Mouse (Mus musculus) megakaryocyte progenitor cell, adult 5-6 weeks (primary cell): ENCODE measurements around the gene Tenm4. TPM values are rescaled to one million over a fixed set of nuclear protein-coding genes. Genes with fewer than 3 reads are reported as not detected.
A peak's percentile ranks its signal among the peaks of the same experiment; 100 is the strongest.

Source experiments
- ATAC-seq: replicated peaks from 2 replicates; pipeline ENCODE4 v1.8.0; 2016; ENCODE audit warnings: mild to moderate bottlenecking, moderate TSS enrichment, inconsistent platforms; ENCODE audit not compliant: poor library complexity
- total RNA-seq, 2 experiments: library from RNA; stranded (forward) in 1 of 2; stranded (reverse) in 1 of 2; fragments of 157-497, 149-512 nt in 1 of 2; fragments of 200-1000 nt in 1 of 2; gene quantifications; 2 replicates each; pipeline versions ENCODE4 v1.2.3 to v1.2.4; 2015 to 2017

Gene Tenm4
- total RNA-seq, 2 experiments from 2014 or later: not detected

DNA sequence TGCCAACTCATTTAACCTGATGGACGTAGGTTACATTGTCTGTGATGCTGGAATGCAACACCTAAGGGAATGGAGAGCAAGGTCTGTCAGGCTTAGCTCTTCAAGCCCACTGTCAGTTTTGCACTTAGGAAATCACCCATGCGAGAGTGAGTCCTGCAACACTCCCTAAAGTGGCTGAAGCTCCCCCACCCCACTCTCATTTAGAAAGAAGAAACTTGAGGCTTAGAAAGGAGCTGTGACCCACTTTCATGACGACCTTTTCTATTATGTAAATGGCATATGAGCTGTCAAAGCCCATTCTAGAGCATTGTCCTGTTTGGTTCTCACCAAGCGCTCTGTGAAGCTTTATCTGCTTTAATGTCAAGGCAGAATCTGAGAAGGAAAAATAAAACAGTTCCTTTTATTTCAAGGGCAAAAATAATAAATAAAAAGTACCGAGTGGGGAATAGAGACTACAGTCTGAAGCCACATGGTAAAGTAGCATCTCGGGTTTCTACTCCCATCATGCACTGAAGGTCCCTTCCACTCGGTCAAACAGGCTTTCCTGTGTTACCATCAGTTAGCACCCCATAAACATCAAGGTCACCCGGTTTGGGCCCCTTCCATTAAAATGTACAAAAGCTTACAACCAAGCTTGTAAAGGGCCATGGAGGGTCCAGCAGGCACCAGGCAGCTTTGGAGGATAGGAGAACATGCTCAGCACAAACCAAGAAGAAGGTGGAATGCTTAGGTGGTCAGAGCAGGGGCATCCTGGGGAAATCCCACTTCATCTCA lies 621.6 kb downstream of the Tenm4 start:
- no peak for ATAC-seq

DNA sequence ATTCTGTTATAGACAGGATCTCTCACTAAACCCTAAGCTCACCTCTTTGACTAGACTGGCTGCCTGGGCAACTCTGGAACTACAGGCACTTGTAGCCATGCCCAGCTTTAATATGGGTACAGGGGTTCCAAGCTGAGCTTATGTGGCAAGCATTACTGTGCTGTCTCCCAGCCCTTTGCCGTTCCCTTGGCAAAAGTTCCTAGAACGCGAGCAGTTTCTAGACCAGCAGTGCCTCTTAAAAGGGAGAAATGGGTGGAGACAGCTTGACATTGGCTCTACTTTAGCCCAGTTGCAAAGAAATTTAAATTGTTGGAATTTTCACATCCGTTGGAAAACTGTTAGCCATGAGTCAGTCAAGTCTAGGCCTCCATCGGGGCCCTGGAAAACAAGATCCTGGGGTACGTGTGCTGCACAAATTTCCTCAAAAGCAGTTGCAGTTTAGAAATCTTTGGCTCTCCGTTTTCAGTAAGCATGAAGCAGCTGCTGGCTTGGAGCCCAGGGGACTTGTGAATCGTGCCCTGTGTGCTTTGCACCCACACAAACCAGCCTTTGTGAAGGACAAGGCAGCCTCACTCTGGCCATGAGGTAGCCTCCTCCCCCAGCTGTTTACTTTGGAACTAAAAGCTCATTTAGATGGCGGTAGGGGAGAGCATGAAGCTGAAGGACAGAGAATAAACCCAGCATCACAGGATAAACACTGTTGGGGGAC lies 625.1 kb downstream of the Tenm4 start:
- no peak for ATAC-seq

DNA sequence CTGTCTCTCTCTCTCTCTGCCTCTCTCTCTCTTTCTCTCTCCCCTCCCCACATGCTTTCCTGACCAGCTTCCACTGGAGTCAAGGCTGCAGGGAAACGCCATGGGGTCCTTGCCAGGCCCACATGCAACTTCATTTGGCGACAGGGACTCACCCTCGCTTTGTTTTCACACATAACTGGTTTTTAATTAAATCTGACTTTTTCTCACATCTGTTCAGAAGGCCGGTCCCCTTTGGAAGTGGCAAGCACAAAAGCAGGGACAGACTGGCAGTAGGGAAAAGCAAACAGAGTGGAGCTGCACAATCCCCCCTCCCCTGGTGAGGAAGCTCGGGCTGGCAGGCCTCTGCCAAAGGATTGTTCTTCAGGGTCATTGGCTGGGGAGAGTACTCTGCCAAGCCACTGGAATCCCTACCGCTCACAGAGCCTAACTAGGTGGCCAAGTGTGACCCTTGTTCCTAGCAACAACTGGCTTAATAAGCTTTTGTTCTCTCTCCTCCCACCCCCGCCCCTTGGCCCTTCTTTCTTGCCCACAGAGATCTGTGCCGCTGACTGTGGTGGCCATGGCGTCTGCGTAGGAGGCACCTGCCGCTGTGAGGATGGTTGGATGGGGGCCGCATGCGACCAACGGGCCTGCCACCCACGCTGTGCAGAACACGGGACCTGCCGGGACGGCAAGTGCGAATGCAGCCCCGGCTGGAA lies 625.9 kb downstream of the Tenm4 start:
- no peak for ATAC-seq

DNA sequence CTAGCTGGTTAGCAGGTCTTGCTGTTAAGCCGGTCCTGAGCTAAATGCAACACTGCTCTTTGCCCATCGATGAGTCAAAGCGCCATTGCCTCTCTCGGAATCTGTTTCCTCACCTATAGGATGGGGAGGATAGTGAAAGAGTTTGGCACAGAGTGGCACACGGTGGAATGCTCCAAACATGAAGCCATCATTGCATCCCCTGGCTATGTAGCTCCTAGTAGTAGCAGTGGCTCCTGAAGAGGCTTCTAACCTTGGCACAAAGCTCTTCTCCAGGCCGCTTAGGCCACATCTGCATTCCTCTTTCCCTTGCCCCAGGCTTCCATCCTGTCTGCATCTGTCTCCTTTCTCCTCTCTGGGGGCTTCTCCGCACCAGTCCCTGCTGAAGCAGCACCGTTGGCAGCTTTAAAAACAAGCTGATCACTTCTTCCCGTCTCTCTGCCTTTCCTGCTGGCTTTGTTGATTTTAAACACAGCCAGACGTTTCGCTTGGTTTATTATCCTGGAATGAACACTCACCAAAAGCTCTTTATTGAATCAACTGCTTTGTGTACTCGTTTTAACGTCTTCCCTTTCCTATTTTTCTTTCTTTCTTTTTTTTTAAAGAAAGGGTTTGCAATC lies 626.8 kb downstream of the Tenm4 start:
- ATAC-seq: no peak

DNA sequence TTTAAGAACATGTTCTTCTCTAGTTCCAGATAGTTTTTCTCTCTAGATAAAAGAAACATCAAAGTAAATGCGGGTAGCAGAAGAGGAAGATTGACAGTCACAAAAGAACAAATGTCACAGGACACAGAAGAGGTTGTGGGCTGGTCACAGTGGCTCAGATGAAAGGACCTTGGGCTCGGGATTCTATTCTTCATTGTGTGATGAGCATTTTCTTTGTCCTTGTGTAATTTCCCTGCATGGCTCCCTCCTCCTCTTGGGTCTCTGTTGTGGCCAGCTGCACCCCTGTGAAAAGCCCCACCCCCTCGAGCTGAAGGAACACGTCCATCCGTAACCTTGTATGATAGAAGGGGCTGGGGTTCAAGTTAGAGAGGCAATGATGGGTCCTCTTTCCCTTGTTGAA lies 628.8 kb downstream of the Tenm4 start:
- no peak for ATAC-seq

DNA sequence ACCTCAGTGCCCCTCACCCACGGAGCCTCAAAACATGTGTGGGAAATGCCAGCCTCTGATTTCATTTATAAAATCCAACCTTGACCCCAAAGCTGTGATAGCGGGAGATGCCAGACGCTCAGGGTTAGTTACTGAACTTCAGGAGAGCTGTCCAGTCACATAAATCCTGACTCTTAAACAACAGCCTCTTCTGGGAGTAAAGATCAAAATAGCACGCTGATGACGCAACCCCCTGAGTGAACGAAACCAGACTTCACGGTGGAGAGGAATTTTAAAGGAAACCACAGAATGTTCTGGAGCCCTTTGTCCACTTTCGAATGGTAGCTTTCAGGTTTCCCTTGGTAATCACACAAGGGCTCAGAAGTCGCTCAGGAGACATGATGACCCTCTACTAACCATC lies 630.3 kb downstream of the Tenm4 start:
- peak; percentile 56 for ATAC-seq

DNA sequence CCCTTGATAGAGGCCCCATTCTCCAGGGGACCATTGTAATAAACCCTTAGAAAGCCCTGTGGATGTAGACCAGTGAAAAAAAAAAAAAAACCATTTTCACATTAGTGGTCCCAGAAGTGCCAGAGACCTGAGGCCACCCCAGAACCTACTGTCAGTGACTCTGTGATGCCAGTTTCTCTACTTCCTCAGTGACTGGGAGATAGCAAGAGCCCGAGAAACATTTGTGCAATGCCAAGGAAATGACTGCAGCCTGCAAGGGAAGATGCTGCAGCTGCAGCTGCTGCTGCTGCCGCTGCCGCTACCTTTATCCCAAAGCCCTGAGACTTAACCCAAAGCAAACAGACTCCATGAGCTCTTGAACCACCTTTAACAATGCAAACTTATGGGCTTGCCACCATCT lies 631.2 kb downstream of the Tenm4 start:
- ATAC-seq: peak; percentile 53

DNA sequence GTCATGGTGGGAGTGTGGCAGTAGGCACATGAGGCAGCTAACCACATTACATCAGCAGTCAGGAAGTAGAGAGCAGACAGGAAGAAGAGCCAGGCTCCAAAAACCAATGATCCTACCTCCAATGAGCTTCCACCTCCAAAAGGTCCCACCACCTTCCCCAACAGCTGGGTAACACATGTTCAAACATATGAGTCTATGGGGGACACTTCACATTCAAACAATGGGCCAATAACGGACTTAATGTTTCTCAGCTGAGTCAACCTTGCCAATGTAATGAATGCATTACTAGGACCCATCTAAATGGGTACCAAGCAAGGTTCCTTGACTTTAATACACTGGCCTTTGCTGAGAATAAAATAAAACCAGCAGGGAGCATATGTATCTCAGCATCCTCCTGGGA lies 635.5 kb downstream of the Tenm4 start:
- no peak for ATAC-seq

DNA sequence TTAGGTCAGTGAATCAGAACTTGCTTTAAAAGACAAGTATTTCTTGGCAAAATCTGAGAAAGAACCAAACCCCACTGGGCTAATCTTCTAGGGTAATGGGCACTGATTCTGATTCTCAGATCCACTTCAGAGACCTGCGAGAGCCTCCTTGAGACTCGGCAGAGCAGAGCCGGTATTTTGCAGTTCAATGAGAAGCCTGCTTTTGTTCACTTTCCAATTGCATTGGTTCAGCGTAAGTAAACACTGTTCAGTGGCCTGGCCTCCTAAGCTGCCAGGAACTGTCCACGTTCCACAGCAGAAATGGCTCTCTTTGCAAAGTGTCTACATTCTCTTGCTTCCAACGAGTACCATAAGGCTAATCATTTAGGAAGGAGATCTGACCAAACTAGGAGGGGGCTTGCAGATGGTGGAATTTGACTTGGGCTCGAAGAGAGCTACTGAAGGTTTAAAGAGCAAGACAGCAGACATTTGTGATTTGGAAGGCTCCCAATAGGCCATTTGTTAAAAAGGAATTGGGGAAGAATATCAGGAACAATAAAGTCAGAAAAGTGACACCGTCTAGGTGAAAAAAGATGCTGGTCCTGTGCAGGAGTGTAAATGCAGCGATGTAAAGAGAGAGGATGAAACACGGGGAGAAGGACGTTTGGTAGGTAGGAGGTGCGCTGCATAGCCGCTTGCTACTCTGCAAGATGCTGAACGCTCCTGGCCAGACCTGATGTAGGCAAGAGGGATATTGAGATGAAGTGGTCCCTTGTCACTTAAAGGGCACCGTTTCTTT lies 636.4 kb downstream of the Tenm4 start:
- ATAC-seq: no peak

DNA sequence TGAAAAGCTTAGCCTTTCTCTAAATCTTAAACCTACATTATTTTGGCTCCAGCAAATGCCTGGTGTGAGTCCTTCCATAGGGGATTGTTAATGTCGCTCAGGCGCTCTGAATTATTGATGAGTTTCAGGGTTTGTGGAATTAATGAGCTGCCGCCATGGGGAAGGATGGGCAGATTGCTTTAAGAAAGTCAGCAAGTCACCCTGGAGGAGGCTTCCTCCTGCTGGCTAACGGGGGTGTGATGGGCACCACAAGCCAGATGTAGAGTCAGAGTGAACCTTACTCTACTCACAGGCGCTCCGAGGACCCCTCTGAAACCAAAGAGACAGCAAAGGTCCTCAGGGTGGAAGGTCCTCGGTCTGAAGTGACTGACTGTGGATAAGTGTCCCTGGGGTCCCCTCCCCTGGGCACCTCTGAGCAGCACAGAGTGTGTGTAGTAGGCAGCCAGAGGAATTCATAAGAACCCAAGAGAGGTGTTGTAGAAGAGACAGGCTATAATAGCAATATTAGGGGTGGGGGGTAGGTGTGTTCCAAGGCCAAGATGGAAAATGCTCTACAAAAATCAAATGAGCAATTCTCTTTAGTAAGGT lies 637.1 kb downstream of the Tenm4 start:
- no peak for ATAC-seq

DNA sequence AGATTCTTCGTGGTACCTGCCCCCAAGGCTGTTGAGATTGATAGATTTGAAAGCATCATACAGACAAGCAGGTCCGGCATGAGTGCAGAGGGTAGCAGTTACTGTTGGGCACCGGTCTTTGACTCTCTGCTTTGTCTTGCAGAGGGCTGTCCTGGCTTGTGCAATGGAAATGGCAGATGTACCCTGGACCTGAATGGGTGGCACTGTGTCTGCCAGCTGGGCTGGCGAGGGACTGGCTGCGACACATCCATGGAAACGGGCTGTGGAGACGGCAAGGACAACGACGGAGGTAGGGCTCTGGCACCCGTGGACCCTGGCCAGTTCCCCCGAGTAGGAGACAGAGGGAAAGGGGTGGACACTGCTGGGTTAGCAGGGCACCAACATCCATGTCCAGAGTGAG lies 640.6 kb downstream of the Tenm4 start:
- ATAC-seq: no peak

DNA sequence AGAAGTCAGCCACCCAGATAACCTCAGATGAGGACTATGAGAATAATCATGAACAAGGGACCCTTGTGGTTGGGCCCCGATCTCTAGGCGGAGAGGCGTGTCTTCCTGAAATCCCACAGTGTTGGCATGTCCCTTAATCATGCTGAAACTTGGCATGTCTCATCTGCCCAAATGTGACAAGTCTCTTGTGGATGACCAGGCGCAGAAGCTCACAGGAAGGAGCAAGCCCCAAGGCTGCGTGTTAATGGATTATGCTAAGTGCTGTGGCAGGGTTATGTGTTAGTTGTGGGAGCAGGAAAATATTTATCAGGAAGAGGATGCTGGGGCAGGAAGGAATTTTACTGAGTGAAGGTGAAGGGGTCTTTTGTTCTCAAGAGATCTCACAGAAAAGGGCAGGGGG lies 642.0 kb downstream of the Tenm4 start:
- ATAC-seq: no peak

DNA sequence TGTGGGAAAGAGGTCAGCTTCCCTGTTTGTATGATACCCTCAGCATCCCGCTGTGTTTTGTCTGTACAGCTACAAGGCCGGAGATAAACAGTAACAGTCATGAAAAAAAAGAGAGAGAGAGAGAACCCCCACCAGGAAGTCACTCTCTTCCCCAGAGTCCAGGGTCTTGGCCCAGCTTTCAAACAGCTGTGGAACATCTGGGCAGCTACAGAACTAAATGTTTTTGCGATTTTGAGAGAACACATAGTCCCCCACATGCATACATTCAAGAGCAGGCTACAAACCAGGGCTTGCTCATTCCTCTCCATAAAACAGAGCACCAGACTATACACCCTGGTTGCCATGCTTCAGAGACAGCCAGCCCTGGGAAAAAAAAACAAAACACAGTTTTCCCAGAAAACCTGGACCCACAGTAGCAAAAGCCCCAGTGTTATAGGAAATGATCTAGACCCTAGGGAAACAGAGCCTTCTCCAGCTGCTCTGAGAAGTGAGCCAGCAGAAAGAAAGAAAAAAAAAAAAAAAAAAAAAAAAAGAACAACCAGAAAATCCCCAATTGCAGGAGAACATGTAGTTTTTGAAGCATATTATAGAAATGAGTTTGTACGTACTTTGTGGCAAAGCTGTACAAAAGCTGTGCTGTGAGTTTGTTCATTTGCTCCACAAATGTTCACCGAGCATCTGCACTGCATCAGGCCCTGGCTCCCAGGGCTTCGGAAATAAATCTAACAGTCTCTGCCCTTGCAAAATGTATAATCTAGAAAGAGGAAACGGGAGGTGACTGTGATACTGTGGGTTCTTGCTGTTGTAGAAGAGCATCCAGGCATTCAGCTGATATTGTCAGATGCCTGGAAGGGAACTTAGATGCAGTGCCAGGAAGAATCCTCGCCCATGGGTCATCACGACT lies 642.7 kb downstream of the Tenm4 start:
- ATAC-seq: peak; percentile 33; the same call in 1 of the 2 replicates

DNA sequence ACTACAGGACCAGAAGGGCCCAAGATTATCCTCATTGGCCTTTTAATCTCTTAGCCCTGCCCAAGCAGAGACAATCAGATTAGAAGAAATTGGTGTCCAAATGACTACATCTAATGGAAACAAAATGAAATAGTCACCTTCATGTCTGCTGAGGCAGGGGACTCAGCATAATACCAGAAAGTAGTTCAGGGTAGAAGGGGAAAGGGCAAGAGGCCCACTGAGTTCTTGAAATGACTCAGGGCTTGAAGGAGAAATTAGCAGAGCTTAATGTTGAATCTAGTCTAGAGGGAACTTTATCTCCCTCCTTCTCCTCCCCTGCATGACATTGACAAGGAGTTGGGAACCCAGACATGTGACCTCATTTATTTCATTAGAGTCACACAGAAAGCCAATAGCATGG lies 643.5 kb downstream of the Tenm4 start:
- no peak for ATAC-seq

DNA sequence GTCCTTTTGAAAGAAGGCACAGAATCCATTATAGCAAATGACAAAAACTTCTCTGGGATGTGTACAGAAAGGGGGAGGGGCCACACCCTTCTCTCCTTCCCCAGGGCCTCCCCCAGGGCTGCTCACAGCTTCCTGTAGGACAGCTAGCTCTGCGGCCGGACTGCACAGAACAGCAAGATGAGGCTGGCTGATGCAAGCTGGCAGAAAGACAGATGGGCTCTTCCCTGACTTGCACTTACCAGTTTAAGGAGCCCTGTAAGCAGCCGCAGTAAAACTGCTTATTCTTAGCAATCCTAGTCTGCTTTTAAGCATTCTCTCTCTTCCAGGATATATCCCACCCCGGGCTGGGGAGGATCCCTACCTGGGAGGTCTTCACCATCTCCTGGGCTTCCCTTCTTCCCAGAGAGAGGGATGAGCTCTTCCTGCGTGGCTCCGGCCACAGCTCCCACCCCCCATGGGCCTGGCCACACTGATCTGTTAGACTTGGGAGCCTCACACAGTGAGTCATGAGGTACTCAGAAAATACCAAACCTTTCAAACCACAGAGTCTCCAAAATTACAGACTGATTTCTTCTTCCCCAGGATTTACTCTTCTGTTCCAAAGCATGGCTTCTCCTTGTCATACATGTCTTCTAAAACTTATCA lies 646.1 kb downstream of the Tenm4 start:
- peak; percentile 29; the same call in 1 of the 2 replicates for ATAC-seq

DNA sequence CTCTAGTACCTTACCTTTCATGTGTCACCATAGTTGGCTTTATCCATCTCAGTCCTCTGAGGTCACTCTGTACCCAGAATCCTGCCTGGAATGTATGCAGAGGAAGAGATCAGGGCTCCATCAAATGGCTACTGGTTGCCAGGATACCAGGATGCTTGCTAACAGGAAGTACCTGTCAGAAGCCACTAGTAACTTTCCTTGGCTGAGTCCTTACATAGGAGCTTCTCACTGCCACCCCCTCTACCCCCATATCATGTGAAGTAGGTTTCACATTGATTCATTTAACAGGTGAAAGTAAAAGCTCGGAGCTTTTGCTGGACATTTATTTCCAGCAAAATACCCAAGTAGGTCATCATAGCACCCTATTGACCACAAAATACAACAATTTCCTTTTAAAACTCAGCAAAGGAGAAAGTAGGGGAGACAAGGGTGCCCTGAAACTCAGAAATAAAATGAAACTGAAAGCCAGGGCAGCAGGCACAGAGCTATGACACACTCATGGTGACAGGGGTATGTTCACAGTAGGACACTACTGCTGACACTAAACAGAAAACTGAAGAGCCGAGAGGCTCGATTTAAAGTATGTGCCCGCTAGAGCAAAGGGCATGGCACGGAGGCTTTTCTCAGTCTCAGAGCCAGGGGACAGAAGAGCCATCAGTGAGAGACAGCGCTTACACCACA lies 647.3 kb downstream of the Tenm4 start:
- ATAC-seq: no peak

DNA sequence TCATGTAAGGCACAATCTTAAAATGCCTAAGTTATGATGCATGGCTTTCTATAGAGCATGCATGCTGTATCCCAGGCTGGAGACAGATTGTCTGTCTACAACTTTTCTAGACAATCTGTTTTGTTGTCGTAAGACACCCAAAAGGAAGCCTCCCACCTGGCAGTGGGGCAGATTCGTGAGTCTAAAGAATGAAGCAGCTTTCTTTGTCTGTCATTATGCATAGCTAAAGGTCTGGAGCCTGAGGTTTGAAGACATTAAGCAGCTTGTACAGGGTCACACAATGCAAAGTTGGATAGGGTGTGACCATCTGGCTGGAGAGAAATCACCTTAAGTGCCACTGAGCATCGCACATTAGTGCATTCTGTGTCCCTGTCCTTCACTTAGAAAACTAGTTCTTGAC lies 648.5 kb downstream of the Tenm4 start:
- no peak for ATAC-seq

DNA sequence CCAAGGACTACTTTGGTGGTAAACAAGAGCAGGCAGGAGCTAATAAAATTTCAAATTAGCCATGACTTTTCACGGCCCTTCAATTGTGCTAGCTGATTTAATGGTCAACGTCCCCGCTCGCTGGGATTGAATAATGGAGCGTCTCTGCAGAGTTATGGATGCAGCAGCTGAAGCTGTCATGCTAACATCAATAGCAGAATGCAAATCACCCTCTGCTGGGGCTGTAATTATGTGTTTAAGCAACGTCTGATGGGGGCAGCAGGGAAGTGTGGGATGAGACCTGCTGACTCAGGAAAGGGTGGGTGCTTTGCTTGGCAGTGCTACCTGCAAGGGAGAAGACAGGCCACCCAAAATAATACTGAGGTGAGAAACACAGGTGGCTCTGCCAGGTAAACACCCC lies 649.3 kb downstream of the Tenm4 start:
- no peak for ATAC-seq
